Mouse (Mus musculus) C2C12 (cell line): ENCODE results near the gene Lsm11. TPM values are rescaled to one million over a fixed set of nuclear protein-coding genes. Genes with fewer than 3 reads are reported as not detected.
"Not testable (repeated sequence)": the region's sequence is repeated elsewhere in the genome, so short reads cannot be mapped to it uniquely, and the experiment has no call there.

Source experiments
- H3K27me3 ChIP-seq: one replicate; pipeline ENCODE4 v1.6.1; 2011; ENCODE audit not compliant: control insufficient read depth, insufficient read depth, insufficient read length
- H3K36me3 ChIP-seq: one replicate; pipeline ENCODE4 v1.6.1; 2011; ENCODE audit not compliant: control insufficient read depth, insufficient read depth
- H3K4me3 ChIP-seq: one replicate; pipeline ENCODE4 v1.5.1; 2011; ENCODE audit warnings: mild to moderate bottlenecking, control low read depth; ENCODE audit not compliant: poor library complexity, insufficient read depth, severe bottlenecking
- H3K79me2 ChIP-seq: one replicate; pipeline ENCODE4 v1.6.1; 2011; ENCODE audit not compliant: control insufficient read depth, insufficient read depth
- H3K79me3 ChIP-seq: one replicate; pipeline ENCODE4 v1.6.1; 2011; ENCODE audit warnings: low read depth, control low read depth
- H3ac ChIP-seq: one replicate; pipeline ENCODE3; 2011; ENCODE audit warnings: low read depth; ENCODE audit not compliant: control insufficient read depth, insufficient read length
- CEBPB ChIP-seq: IDR thresholded peaks from one replicate; pipeline ENCODE4 v1.6.1; 2011; ENCODE audit warnings: low read depth, mild to moderate bottlenecking, control low read depth, moderate library complexity
- CTCF ChIP-seq: IDR thresholded peaks from one replicate; pipeline ENCODE4 v1.5.1; 2011; ENCODE audit not compliant: control insufficient read depth, insufficient read depth, insufficient read length
- FOSL1 ChIP-seq: IDR thresholded peaks from one replicate; pipeline ENCODE4 v1.8.0; 2011; ENCODE audit warnings: mild to moderate bottlenecking, low read length; ENCODE audit not compliant: poor library complexity, insufficient read depth, severe bottlenecking
- MAX ChIP-seq: IDR thresholded peaks from one replicate; pipeline ENCODE4 v1.6.1; 2011; ENCODE audit warnings: mild to moderate bottlenecking, control low read depth
- MYOD1 ChIP-seq: IDR thresholded peaks from one replicate; pipeline ENCODE4 v1.6.1; 2011; ENCODE audit warnings: low read depth; ENCODE audit not compliant: control insufficient read depth, insufficient read length
- MYOG ChIP-seq: IDR thresholded peaks from one replicate; pipeline ENCODE4 v1.6.1; 2011; ENCODE audit not compliant: control insufficient read depth, insufficient read length; ENCODE audit errors: extremely low read depth
- USF1 ChIP-seq: IDR thresholded peaks from one replicate; pipeline ENCODE4 v1.6.1; 2011; ENCODE audit warnings: low read depth, mild to moderate bottlenecking, control low read depth, moderate library complexity
- polyA plus RNA-seq: library from polyadenylated mRNA; unstranded; fragments of >200 nt; fragmentation: generic; extraction: Trizol; gene quantifications from one replicate; pipeline ENCODE4 v1.2.1, GENCODE M21; 2012; ENCODE audit warnings: missing spikeins

The Lsm11 gene
- polyA plus RNA-seq, 1 experiment: 9.7 TPM

DNA sequence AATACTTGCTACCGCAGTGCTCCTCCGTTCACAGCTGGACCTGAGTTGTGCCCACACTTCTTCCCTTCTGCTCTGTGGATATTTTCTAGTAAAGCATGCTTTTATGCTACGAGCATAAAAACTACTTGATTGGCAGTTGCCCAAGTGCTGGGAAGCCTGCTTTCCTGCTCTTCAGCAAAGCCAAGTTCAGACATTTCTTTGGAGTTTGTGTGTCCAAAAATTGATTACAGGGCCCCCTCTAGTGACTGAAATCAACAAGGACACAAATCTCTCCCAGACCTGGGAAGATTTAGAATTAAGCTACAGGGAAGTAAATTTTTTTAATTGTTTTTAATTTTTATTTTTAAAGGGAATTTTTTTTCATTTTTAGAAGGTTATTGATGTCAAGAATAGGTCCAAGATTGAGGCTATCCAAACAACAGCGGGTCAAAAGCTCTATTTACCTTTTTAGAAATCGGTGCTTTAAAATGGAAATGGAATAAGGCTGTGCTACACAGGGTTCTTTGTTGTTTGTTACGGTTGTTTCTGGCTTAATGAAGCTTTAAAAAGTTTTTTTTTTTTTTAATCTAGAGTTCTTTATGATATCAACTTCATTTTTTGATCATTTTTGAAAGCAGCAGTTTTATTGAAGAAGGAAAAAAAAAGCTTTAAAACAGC, 63.6 kb downstream of the Lsm11 start:
- no peaks in the 10 kb centered on the region for H3K27me3 ChIP-seq
- peaks cover 15% of the 10 kb centered on the region for H3K36me3 ChIP-seq
- H3K4me3 ChIP-seq: no peak overlapping the region
- H3K79me2 ChIP-seq: peaks cover 80% of the 10 kb centered on the region
- H3ac ChIP-seq: no peak overlapping the region
- H3K79me3 ChIP-seq: peaks cover 31% of the 10 kb centered on the region
- no peak for TF ChIP-seq MYOD1
- TF ChIP-seq USF1: no peak
- TF ChIP-seq MYOG: no peak
- no peak for TF ChIP-seq CTCF
- TF ChIP-seq CEBPB: no peak
- no peak for TF ChIP-seq FOSL1
- TF ChIP-seq MAX: no peak

DNA sequence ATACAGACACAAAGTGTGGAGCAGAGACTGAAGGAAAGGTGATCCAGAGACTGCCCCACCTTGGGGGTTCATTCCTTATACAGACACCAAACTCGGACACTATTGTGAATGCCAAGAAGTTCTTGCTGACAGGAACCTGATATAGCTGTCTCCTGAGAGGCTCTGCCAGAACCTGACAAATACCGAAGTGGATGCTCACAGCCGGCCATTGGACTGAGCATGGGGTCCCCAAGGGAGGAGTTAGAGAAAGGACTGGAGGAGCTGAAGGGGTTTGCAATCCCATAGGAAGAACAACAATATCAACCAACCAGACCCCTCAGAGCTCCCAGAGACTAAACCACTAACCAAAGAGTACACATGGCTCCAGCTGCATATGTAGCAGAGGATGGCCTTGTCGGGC, 65.4 kb downstream of the Lsm11 start:
- peaks cover 89% of the 10 kb centered on the region for H3K79me2 ChIP-seq
- H3K27me3 ChIP-seq, H3ac ChIP-seq, H3K4me3 ChIP-seq, H3K36me3 ChIP-seq: not testable (repeated sequence)
- H3K79me3 ChIP-seq: peaks cover 45% of the 10 kb centered on the region

Other genes with a start within 250 kb of the Lsm11 start
- 31.9 TPM for gene Clint1, start 92.9 kb downstream of the Lsm11 start, polyA plus RNA-seq
- 28.5 TPM for gene Thg1l, start 10.6 kb upstream of the Lsm11 start, polyA plus RNA-seq
- gene Sox30, start 35.4 kb upstream of the Lsm11 start, polyA plus RNA-seq: 0.01 TPM
- gene Gm12166, start 107.4 kb upstream of the Lsm11 start, polyA plus RNA-seq: 4.0 TPM
- gene Adam19, start 111.1 kb upstream of the Lsm11 start, polyA plus RNA-seq: 14.0 TPM
- gene Nipal4, start 221.6 kb upstream of the Lsm11 start, polyA plus RNA-seq: 0.08 TPM